Mouse (Mus musculus) midbrain, embryonic 13.5 days (tissue): Measurements from ENCODE around the gene Fgf13. TPM values are rescaled to one million over a fixed set of nuclear protein-coding genes. Genes with fewer than 3 reads are reported as not detected.

Experiments used
- ATAC-seq: fragments of 200-750 bp; cut with Nextera tagmentation; 2 replicates; pipeline ENCODE4 v1.8.0; 2017; ENCODE audit warnings: mild to moderate bottlenecking, moderate TSS enrichment, moderate library complexity
- H3K27ac ChIP-seq: fragments of 300-500 bp; sonication (generic); 2 replicates; pipeline ENCODE4 v1.5.1; 2015; ENCODE audit warnings: inconsistent platforms, mild to moderate bottlenecking, moderate library complexity
- H3K27me3 ChIP-seq: fragments of 300-500 bp; sonication (generic); 2 replicates; pipeline ENCODE4 v1.6.1; 2015; ENCODE audit warnings: mild to moderate bottlenecking, inconsistent platforms
- H3K36me3 ChIP-seq: fragments of 300-500 bp; sonication (generic); 2 replicates; pipeline ENCODE4 v1.6.1; 2015; ENCODE audit warnings: mild to moderate bottlenecking, inconsistent platforms
- H3K4me1 ChIP-seq: fragments of 300-500 bp; sonication (generic); replicated peaks from 2 replicates; pipeline ENCODE4 v1.6.1; 2015; ENCODE audit warnings: inconsistent platforms
- H3K4me2 ChIP-seq: fragments of 300-500 bp; sonication (generic); replicated peaks from 2 replicates; pipeline ENCODE4 v1.6.1; 2015; ENCODE audit warnings: moderate library complexity, mild to moderate bottlenecking, inconsistent platforms
- H3K4me3 ChIP-seq: fragments of 300-500 bp; sonication (generic); replicated peaks from 2 replicates; pipeline ENCODE4 v1.5.1; 2015; ENCODE audit warnings: mild to moderate bottlenecking, inconsistent platforms
- H3K9ac ChIP-seq: fragments of 300-500 bp; sonication (generic); replicated peaks from 2 replicates; pipeline ENCODE4 v1.6.1; 2015; ENCODE audit warnings: mild to moderate bottlenecking, inconsistent platforms
- H3K9me3 ChIP-seq: fragments of 300-500 bp; sonication (generic); 2 replicates; pipeline ENCODE4 v1.6.1; 2016; ENCODE audit warnings: mild to moderate bottlenecking, inconsistent platforms
- WGBS: fragments of 180-500 bp; shearing (Covaris S2); methylation state at CpG from one replicate; pipeline ENCODE4 v1.1.7; 2015; 5-methylcytosine and 5-hydroxymethylcytosine counted together
- microRNA counts: library from miRNA; unstranded; fragments of <30 nt; microRNA quantifications from one replicate; lab custom pipeline; 2016
- microRNA-seq: library from miRNA; unstranded; fragments of <30 nt; microRNA quantifications from one replicate; pipeline ENCODE4, GENCODE M21; 2016
- polyA plus RNA-seq: library from polyadenylated mRNA; unstranded; fragments of >200 nt; fragmentation: Nextera tagmentation; extraction: Ambion mirVana; gene quantifications from 2 replicates; pipeline ENCODE4 v1.2.1, GENCODE M21; 2015

The Fgf13 gene
- polyA plus RNA-seq, 1 experiment from 2014 or later, result 93.7 TPM

- Histone ChIP-seq H3K27ac (no peak overlapping the region), H3K9ac (no peak overlapping the region), H3K9me3 (no peaks in the 10 kb centered on the region), H3K36me3 (no peaks in the 10 kb centered on the region), H3K4me2 (no peak overlapping the region), H3K4me3 (no peak overlapping the region), H3K27me3 (no peaks in the 10 kb centered on the region), H3K4me1 (no peaks in the 10 kb centered on the region)
- 90% methylated on average over 3 of the region's 3 CpGs for WGBS
- no peak for ATAC-seq
These were observed 481.9 kb downstream of the Fgf13 start for GRCm38 (mm10) chrX:59085928-59086327.

GRCm38 (mm10) chrX:59080427-59080826 lies 487.4 kb downstream of the Fgf13 start:
- H3K27ac ChIP-seq, result no peak overlapping the region
- no peaks in the 10 kb centered on the region for H3K9me3 ChIP-seq
- H3K27me3 ChIP-seq, result no peaks in the 10 kb centered on the region
- no peak overlapping the region for H3K4me2 ChIP-seq
- ATAC-seq, result no peak
- H3K4me3 ChIP-seq, result no peak overlapping the region
- no peak overlapping the region for H3K9ac ChIP-seq
- no peaks in the 10 kb centered on the region for H3K4me1 ChIP-seq
- H3K36me3 ChIP-seq, result no peaks in the 10 kb centered on the region

- Histone ChIP-seq H3K9me3 (no peaks in the 10 kb centered on the region), H3K4me2 (no peak overlapping the region), H3K36me3 (no peaks in the 10 kb centered on the region), H3K27ac (no peak overlapping the region), H3K4me1 (no peaks in the 10 kb centered on the region), H3K4me3 (no peak overlapping the region), H3K27me3 (no peaks in the 10 kb centered on the region), H3K9ac (no peak overlapping the region)
- no peak for ATAC-seq
- 85% methylated on average over 3 of the region's 3 CpGs for WGBS
These were observed 495.8 kb downstream of the Fgf13 start for GRCm38 (mm10) chrX:59072083-59072482.

- WGBS, result 78% methylated on average over 4 of the region's 4 CpGs
- no peak for ATAC-seq
- Histone ChIP-seq H3K9me3 (no peaks in the 10 kb centered on the region), H3K4me3 (no peak overlapping the region), H3K4me1 (no peaks in the 10 kb centered on the region), H3K9ac (no peak overlapping the region), H3K4me2 (no peak overlapping the region), H3K36me3 (no peaks in the 10 kb centered on the region), H3K27me3 (no peaks in the 10 kb centered on the region), H3K27ac (no peak overlapping the region)
These were observed 504.7 kb downstream of the Fgf13 start for GRCm38 (mm10) chrX:59063157-59063556.

- H3K4me1 ChIP-seq, result no peaks in the 10 kb centered on the region
- H3K36me3 ChIP-seq, result no peaks in the 10 kb centered on the region
- no peak overlapping the region for H3K4me2 ChIP-seq
- WGBS, result 71% methylated on average over 1 of the region's 1 CpGs
- no peak overlapping the region for H3K9ac ChIP-seq
- no peak for ATAC-seq
- H3K9me3 ChIP-seq, result no peaks in the 10 kb centered on the region
- H3K27ac ChIP-seq, result no peak overlapping the region
- H3K4me3 ChIP-seq, result no peak overlapping the region
- H3K27me3 ChIP-seq, result no peaks in the 10 kb centered on the region
These were observed 532.9 kb downstream of the Fgf13 start for GRCm38 (mm10) chrX:59034969-59035368.

MicroRNAs encoded within 50 kb of the gene (microRNA counts, 519-probe panel; counts per million panel counts)
- 2,530 counts per million, percentile 62 among the panel's probes with 10 or more counts for microRNA mmu-miR-504 (lab: Ali Mortazavi, UCI)

Small RNAs within 50 kb of the gene (microRNA-seq; reads per million reads assigned to microRNA genes)
- gene Mir504, result 10.1 reads per million, percentile 28 among the genes with 10 or more reads in this experiment
